Mouse (Mus musculus) left cerebral cortex, postnatal 4 days (tissue): ENCODE measurements around the gene Enpp3. TPM values are rescaled to one million over a fixed set of nuclear protein-coding genes. Genes with fewer than 3 reads are reported as not detected.

ENCODE experiments used
- total RNA-seq, 2 experiments: library from RNA; stranded (reverse); gene quantifications; 2 replicates each; pipeline ENCODE4 v1.2.3; 2021

Enpp3 gene
- total RNA-seq, 2 experiments from 2014 or later: 0.97 to 1.8 TPM

Other genes with a start within 250 kb of the Enpp3 start
- gene Ccn2, start 247.4 kb downstream of the Enpp3 start, total RNA-seq: 10 to 100 TPM; 26.6 to 28.2 TPM
- gene Enpp1, start 130.7 kb downstream of the Enpp3 start, total RNA-seq: 1 to 10 TPM; 4.2 to 4.8 TPM
- 10 to 100 TPM; 36.6 to 43.1 TPM for gene Med23, start 27.2 kb upstream of the Enpp3 start, total RNA-seq
- gene Arg1, start 84.7 kb upstream of the Enpp3 start, total RNA-seq: not detected